Mouse (Mus musculus): ENCODE data around the gene Ell3. TPM values are rescaled to one million over a fixed set of nuclear protein-coding genes. Genes with fewer than 3 reads are reported as not detected.
A peak's percentile ranks its signal among the peaks of the same experiment; 100 is the strongest.

The Ell3 gene
- polyA plus RNA-seq, 1 experiment from 2014 or later = 2.7 TPM

GRCm38 (mm10) chr2:121418476-121418875 lies 25.6 kb downstream of the Ell3 start:
- no peak for ATAC-seq (ENCODE audit: insufficient read depth, low FRiP score, low TSS enrichment)
- no peak overlapping the region for H3K27ac ChIP-seq (ENCODE audit: low read depth, low read length)
- peaks cover 4% of the 10 kb centered on the region; the same call in 1 of the 2 replicates for H3K36me3 ChIP-seq (ENCODE audit: control insufficient read depth, insufficient read depth, low read length)
- H3K9ac ChIP-seq (ENCODE audit: low read length) = no peak overlapping the region
- DNase-seq (ENCODE audit: low spot score) = no peak
- H3K27me3 ChIP-seq (ENCODE audit: control insufficient read depth, insufficient read depth, low read length) = no peaks in the 10 kb centered on the region
- peaks cover 16% of the 10 kb centered on the region for H3K4me1 ChIP-seq (ENCODE audit: control insufficient read depth, insufficient read depth, low read length)
- no peaks in the 10 kb centered on the region for H3K9me3 ChIP-seq (ENCODE audit: control insufficient read depth, low read length)
- 96% methylated on average over 3 of the region's 3 CpGs for WGBS
- no peak overlapping the region for H3K4me2 ChIP-seq (ENCODE audit: low read depth)
- no peak overlapping the region for H3K4me3 ChIP-seq (ENCODE audit: low read depth, low read length)

DNA sequence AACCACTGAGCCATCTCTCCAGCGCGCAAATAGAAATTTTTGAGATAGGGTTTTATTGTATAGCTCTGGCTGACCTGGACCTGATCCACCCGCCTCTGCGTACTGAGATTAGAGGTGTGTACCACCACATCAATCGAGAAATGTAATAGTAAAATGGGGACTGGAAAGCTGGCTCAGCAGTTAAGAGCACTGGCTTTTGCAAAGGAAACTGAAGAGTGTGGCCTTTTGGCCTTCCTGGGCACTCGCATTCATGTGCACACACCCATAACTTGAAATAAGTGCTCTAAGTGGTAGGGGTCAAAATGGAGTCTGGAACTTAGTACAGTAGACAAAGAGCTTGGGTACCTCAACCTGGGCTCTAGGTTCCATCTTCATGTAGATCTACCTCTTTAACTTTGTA lies 27.7 kb downstream of the Ell3 start:
- no peak for DNase-seq (ENCODE audit: low spot score)
- Histone ChIP-seq H3K4me2 (ENCODE audit: low read depth) (peak overlapping the region; percentile 12; the same call in 1 of the 2 replicates), H3K36me3 (ENCODE audit: control insufficient read depth, insufficient read depth, low read length) (no peaks in the 10 kb centered on the region), H3K4me1 (ENCODE audit: control insufficient read depth, insufficient read depth, low read length) (peaks cover 21% of the 10 kb centered on the region), H3K9me3 (ENCODE audit: control insufficient read depth, low read length) (no peaks in the 10 kb centered on the region), H3K9ac (ENCODE audit: low read length) (no peak overlapping the region), H3K4me3 (ENCODE audit: low read depth, low read length) (no peak overlapping the region), H3K27me3 (ENCODE audit: control insufficient read depth, insufficient read depth, low read length) (no peaks in the 10 kb centered on the region), H3K27ac (ENCODE audit: low read depth, low read length) (no peak overlapping the region)
- WGBS = 93% methylated on average over 6 of the region's 6 CpGs
- ATAC-seq (ENCODE audit: insufficient read depth, low FRiP score, low TSS enrichment) = no peak

- Histone ChIP-seq H3K9me3 (ENCODE audit: control insufficient read depth, low read length) (no peaks in the 10 kb centered on the region), H3K36me3 (ENCODE audit: control insufficient read depth, insufficient read depth, low read length) (no peaks in the 10 kb centered on the region), H3K4me1 (ENCODE audit: control insufficient read depth, insufficient read depth, low read length) (peaks cover 21% of the 10 kb centered on the region), H3K27ac (ENCODE audit: low read depth, low read length) (no peak overlapping the region), H3K27me3 (ENCODE audit: control insufficient read depth, insufficient read depth, low read length) (no peaks in the 10 kb centered on the region), H3K9ac (ENCODE audit: low read length) (no peak overlapping the region), H3K4me3 (ENCODE audit: low read depth, low read length) (peak overlapping the region; percentile 65), H3K4me2 (ENCODE audit: low read depth) (peak overlapping the region; percentile 70)
- DNase-seq (ENCODE audit: low spot score) (no peak), ATAC-seq (ENCODE audit: insufficient read depth, low FRiP score, low TSS enrichment) (no peak)
- WGBS = 92% methylated on average over 3 of the region's 3 CpGs
These were observed 28.5 kb downstream of the Ell3 start for GRCm38 (mm10) chr2:121415591-121415990.

- H3K36me3 ChIP-seq (ENCODE audit: control insufficient read depth, insufficient read depth, low read length) = no peaks in the 10 kb centered on the region
- H3K9me3 ChIP-seq (ENCODE audit: control insufficient read depth, low read length) = no peaks in the 10 kb centered on the region
- H3K9ac ChIP-seq (ENCODE audit: low read length) = peak overlapping the region; percentile 42
- WGBS = 52% methylated on average over 3 of the region's 3 CpGs
- peak overlapping the region; percentile 70 for H3K4me2 ChIP-seq (ENCODE audit: low read depth)
- H3K4me3 ChIP-seq (ENCODE audit: low read depth, low read length) = peak overlapping the region; percentile 65
- ATAC-seq (ENCODE audit: insufficient read depth, low FRiP score, low TSS enrichment) (no peak), DNase-seq (ENCODE audit: low spot score) (no peak)
- H3K27me3 ChIP-seq (ENCODE audit: control insufficient read depth, insufficient read depth, low read length) = no peaks in the 10 kb centered on the region
- no peak overlapping the region for H3K27ac ChIP-seq (ENCODE audit: low read depth, low read length)
- H3K4me1 ChIP-seq (ENCODE audit: control insufficient read depth, insufficient read depth, low read length) = peaks cover 21% of the 10 kb centered on the region
These were observed 29.0 kb downstream of the Ell3 start for GRCm38 (mm10) chr2:121415103-121415502.

- peak; percentile 37 for ATAC-seq (ENCODE audit: insufficient read depth, low FRiP score, low TSS enrichment)
- Histone ChIP-seq H3K9me3 (ENCODE audit: control insufficient read depth, low read length) (no peaks in the 10 kb centered on the region), H3K9ac (ENCODE audit: low read length) (peak overlapping the region; percentile 83)
These were observed 29.9 kb downstream of the Ell3 start for GRCm38 (mm10) chr2:121414139-121414685.

DNA sequence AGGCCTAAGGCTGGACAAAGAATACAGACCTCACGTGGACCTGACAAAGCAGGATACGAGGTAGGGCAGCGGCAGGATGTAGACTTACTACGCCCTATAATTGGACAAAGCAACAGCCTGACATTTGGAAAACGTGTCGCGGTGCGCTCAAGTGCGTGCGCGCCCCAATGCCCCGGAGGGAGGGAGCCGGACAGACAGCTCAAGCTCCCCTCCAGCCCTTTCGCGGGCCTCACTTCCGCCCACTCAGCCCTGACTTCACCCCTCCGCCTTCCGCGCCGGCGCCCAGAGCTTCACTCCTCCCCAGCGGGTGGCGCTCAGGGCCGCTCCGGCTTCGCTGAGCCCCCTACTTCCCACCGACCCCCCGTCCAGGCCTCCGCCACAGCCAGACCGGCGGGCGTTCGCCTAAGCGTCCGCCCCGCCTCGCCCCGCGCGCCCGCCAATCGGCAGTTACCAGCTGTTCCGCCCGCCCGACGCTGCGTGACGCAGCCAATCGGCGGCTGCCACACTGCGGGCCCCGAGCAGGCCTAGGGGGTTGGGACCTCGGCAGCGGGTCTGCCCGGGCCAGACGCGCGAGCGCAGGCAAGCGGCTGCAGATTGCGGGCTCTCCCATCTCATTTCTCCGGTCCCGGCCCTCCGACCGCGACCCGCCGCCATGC lies 30.6 kb downstream of the Ell3 start, which contains the start of the genes Pdia3 and Catsper2:
Gene Pdia3, plus strand, starts transcription at position 389 of the 656 bp plus-strand sequence.
Gene Catsper2, minus strand, starts transcription at position 406 of the 656 bp plus-strand sequence.
- Histone ChIP-seq H3K9ac (ENCODE audit: low read length) (peak within 1 kb of the TSS; percentile 83), H3K4me2 (ENCODE audit: low read depth) (peak within 1 kb of the TSS; percentile 70), H3K4me3 (ENCODE audit: low read depth, low read length) (peak within 1 kb of the TSS; percentile 65), H3K36me3 (ENCODE audit: control insufficient read depth, insufficient read depth, low read length) (no peaks in the 10 kb centered on the region), H3K27me3 (ENCODE audit: control insufficient read depth, insufficient read depth, low read length) (no peaks in the 10 kb centered on the region), H3K27ac (ENCODE audit: low read depth, low read length) (peak within 1 kb of the TSS; percentile 84), H3K4me1 (ENCODE audit: control insufficient read depth, insufficient read depth, low read length) (peaks cover 21% of the 10 kb centered on the region), H3K9me3 (ENCODE audit: control insufficient read depth, low read length) (no peaks in the 10 kb centered on the region)
- under 1% methylated on average over 51 of the region's 68 CpGs for WGBS
- ATAC-seq (ENCODE audit: insufficient read depth, low FRiP score, low TSS enrichment) (peak; percentile 99), DNase-seq (ENCODE audit: low spot score) (peak; percentile 99)

More at GRCm38 (mm10) chr2:121414139-121414685, 29.9 kb downstream of the Ell3 start:
- under 1% methylated on average over 32 of the region's 32 CpGs for WGBS
- Histone ChIP-seq H3K4me1 (ENCODE audit: control insufficient read depth, insufficient read depth, low read length) (peaks cover 21% of the 10 kb centered on the region), H3K4me2 (ENCODE audit: low read depth) (peak overlapping the region; percentile 70), H3K27ac (ENCODE audit: low read depth, low read length) (peak overlapping the region; percentile 84), H3K4me3 (ENCODE audit: low read depth, low read length) (peak overlapping the region; percentile 65), H3K27me3 (ENCODE audit: control insufficient read depth, insufficient read depth, low read length) (no peaks in the 10 kb centered on the region), H3K36me3 (ENCODE audit: control insufficient read depth, insufficient read depth, low read length) (no peaks in the 10 kb centered on the region)
- peak; percentile 46 for DNase-seq (ENCODE audit: low spot score)

- Histone ChIP-seq H3K27ac (ENCODE audit: low read depth, low read length) (peak overlapping the region; percentile 84), H3K27me3 (ENCODE audit: control insufficient read depth, insufficient read depth, low read length) (no peaks in the 10 kb centered on the region), H3K9me3 (ENCODE audit: control insufficient read depth, low read length) (no peaks in the 10 kb centered on the region), H3K9ac (ENCODE audit: low read length) (peak overlapping the region; percentile 83), H3K4me2 (ENCODE audit: low read depth) (peak overlapping the region; percentile 56), H3K36me3 (ENCODE audit: control insufficient read depth, insufficient read depth, low read length) (no peaks in the 10 kb centered on the region), H3K4me3 (ENCODE audit: low read depth, low read length) (peak overlapping the region; percentile 65), H3K4me1 (ENCODE audit: control insufficient read depth, insufficient read depth, low read length) (peaks cover 21% of the 10 kb centered on the region)
- no peak for DNase-seq (ENCODE audit: low spot score)
- 23% methylated on average over 4 of the region's 4 CpGs for WGBS
- 0 out of 2 replicates have a peak, but pooled peaks have one; percentile 1 for ATAC-seq (ENCODE audit: insufficient read depth, low FRiP score, low TSS enrichment)
These were observed 31.2 kb downstream of the Ell3 start for GRCm38 (mm10) chr2:121412843-121413386.

DNA sequence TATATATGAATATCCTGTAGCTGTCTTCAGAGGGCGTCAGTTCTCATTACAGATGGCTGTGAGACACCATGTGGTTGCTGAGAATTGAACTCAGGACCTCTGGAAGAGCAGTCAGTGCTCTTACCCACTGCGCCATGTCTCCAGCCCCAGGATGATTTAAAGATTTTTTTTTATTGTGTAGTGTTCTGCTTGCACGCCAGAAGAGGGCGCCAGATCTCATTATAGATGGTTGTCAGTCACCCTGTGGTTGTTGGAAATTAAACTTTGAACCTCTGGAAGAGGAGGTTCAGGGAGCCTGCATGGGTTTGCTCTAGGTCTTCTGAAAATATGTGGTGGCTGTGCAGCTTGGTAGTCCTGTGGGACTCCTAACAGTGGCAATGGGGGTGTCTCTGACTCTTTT lies 35.9 kb downstream of the Ell3 start:
- 34% methylated on average over 4 of the region's 4 CpGs for WGBS
- Histone ChIP-seq H3K27ac (ENCODE audit: low read depth, low read length) (no peak overlapping the region), H3K4me2 (ENCODE audit: low read depth) (no peak overlapping the region), H3K9me3 (ENCODE audit: control insufficient read depth, low read length) (no peaks in the 10 kb centered on the region), H3K9ac (ENCODE audit: low read length) (no peak overlapping the region), H3K36me3 (ENCODE audit: control insufficient read depth, insufficient read depth, low read length) (no peaks in the 10 kb centered on the region), H3K27me3 (ENCODE audit: control insufficient read depth, insufficient read depth, low read length) (no peaks in the 10 kb centered on the region), H3K4me3 (ENCODE audit: low read depth, low read length) (no peak overlapping the region), H3K4me1 (ENCODE audit: control insufficient read depth, insufficient read depth, low read length) (peaks cover 4% of the 10 kb centered on the region; the same call in 1 of the 2 replicates)
- DNase-seq (ENCODE audit: low spot score) (no peak), ATAC-seq (ENCODE audit: insufficient read depth, low FRiP score, low TSS enrichment) (no peak)
